Mouse (Mus musculus): ENCODE results near the gene Sox5.
A peak's percentile ranks its signal among the peaks of the same experiment; 100 is the strongest.

Sox5 gene

DNA sequence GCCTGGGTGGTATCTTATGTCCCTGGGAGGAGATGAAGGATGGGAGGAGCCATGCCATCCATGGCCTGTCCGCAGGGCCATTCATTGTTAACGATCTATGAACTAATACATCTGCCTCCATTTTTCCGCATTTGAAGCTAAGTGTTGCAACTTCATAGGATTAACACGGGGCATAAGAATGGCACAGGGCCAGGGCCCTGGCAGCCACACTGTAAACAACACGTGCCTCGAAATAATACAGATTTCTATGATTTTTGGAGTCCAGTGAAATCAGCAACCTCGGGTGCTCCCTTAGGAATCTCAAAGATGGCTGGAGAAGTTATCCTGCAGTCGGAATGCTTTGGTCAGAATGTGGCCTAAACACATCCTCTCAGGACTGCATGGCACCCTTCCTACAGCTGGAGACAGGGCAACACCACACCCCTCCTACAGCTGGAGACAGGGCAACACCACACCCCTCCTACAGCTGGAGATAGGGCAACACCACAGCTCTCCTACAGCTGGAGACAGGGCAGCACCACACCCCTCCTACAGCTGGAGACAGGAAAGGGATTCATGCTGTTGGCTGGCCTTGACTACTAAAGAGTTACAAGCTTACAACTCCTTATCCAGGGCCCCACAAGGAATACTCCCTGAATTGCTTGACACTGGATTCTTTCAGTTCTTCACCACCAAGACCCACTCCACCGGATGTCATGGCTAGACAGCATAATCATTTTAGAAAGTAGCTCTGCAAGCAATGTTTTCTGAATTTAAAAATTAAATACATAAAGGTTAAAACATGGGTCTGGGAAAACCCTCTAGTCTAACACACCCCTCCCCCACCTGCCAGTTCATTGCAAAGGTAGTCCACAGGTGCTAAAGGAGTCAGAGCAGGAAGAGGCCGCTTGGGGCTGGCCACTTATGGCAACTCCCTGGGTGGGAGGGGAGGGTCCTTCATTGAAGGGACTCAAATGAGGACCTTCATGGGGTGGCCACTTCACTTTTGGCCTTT, 122.4 kb downstream of the Sox5 start:
- no peak for DNase-seq (ENCODE audit: low read depth, low spot score)

DNA sequence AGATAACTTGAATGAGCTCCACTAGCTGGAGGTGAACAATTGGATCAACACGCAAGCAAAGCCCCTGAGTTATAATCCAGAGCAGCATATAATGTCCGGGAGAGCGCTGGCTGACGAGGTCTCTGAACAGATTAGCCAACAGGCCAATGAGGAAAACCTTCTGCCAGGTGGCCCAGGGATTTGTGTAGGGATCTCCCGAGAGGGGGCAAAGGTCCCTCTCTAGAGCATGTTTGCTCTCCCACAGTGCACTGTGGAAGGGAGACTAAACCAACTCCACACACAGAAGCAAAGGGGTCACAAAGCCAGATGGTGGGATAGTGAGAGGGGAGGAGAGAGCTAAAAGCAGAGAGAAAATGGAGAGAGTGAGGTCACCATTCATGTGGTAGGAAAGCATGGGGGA, 128.9 kb downstream of the Sox5 start:
- no peak for DNase-seq (ENCODE audit: low read depth, low spot score)

DNA sequence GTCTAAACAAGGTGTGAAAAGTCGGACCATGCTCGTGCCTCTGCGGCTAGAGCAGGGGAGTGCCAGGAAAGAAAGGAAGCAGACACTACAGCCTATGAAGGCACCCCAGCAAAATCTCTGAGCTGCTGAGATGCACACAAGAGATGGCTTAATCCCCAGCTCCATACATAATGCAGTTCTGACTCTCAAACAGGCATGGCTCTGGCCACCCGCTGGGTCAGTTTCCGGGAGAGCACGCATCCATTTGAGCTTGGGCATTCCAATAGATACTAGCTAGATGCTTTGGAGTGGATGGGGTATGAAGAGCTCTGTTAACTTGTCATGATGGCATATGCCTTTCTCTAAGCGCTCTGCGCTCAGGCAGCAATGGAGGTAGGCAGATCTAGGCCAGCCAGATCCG, 132.9 kb downstream of the Sox5 start:
- no peak for DNase-seq (ENCODE audit: low read depth, low spot score)

DNA sequence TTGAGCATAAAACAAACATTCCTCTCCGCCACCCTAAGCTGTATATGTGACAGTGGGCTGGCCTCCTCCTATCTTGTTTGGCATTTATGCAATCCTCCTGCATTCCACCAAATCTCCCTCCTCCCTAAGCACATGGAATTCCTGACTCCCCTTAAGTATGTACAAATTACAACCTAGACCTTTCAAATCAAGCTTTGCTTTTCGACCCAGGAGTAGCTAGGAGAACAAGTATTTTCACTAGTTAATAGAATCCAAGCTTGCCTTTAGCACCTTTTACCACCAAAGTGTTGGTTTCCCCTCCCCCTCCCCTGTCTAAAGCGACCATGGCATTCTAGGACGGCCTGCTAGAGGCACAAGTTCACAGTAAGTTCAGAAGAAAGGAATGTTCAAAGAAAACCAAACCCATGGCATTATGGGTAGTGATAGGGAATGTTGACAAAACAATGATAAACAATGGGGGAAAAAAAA, 133.6 kb downstream of the Sox5 start:
- no peak for DNase-seq (ENCODE audit: low read depth, low spot score)

DNA sequence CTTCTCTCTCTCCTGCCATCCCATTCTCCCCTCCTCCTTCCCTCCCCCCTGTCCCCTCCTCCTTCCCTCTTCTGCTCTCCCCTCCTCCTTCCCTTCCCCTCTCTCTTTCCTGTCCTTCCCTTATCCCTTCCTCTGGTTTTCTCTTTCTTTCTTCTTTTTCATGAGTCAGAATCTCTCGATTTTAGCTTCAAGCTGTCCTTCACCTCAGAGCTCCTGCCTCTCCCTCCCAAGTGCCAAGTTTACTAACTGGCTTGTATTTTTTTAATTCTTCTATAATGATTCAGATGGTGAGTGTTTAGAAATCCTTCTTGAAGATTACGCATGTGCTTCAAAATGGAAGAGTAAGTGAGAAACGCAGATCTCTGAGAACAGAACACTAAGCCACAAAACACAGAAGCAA, 135.4 kb downstream of the Sox5 start:
- DNase-seq (ENCODE audit: low read depth, low spot score): no peak

DNA sequence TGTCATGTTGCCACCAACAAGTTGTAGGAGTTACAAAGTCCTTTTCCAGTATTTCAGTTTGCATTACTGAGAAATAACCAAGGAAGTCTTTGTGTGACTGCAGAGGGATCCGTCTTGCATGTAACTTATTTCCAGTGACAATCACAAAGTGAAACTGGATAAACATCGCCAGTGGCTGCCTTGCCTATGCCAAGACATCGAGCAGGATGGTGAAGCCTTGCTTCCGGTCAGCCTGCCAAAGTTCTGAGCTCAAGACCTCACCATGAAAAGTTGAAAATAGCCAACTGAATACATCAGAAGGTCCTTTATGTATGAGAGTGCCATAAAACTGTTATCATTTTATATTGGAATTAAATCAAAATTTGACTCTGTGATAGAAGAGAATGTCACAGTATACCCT, 136.0 kb downstream of the Sox5 start:
- no peak for DNase-seq (ENCODE audit: low read depth, low spot score)

DNA sequence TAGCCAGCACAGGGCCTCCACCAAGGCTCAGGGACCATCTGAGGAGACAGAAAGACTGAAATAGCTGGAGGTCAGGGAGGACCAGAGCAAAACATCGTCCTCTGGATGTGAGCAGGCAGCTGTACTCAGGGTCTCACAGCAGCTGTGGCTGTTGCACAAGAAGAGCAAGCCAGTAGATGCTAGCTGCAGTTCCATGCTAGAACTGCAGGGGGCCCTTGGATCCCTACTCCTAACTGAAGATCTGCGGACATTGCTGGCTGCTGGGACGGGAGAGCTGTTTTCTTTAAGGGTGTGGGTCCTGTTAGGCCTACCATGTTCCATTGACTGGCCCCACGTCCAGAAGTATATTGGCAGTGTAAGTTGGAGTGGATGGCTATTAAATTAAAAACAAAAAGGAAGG, 137.1 kb downstream of the Sox5 start:
- no peak for DNase-seq (ENCODE audit: low read depth, low spot score)

DNA sequence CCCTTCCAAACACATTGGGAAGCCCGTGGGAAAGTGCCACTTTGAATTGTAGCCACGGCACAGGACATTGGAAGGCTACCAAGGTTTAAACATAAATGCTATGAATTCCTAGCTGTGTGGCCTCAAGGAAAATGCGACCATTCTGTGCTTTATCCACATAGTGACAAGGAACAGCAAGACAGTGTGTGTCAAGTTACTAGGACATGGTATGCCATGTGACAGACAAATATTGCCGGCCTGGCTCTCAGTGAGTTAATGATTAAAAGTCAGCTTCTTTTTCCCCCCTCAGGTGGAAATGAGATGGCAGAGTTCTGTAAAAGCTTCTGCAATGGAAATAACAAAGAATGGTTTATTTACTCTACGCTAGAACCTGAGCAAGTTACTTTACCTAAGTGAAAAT, 138.2 kb downstream of the Sox5 start:
- DNase-seq (ENCODE audit: low read depth, low spot score): no peak

DNA sequence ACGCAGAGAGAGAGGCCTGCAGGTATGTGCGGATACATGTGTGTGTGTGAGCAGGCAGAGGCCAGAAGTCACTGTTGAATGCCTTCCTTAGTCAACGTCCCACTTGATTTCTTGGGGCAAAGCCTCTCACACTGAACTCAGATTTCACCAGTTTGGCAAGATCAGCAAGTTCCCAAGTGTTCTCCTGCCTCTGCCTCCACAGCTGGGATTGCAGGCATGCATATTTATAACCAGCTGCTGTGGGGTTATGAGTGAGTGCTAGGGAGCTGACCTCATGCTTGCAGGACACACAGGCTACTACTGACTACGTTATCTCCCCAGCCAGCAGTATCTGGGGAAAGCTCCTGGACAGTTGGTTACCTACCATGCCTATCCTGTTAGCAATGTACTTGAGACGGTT, 139.9 kb downstream of the Sox5 start:
- no peak for DNase-seq (ENCODE audit: low read depth, low spot score)

DNA sequence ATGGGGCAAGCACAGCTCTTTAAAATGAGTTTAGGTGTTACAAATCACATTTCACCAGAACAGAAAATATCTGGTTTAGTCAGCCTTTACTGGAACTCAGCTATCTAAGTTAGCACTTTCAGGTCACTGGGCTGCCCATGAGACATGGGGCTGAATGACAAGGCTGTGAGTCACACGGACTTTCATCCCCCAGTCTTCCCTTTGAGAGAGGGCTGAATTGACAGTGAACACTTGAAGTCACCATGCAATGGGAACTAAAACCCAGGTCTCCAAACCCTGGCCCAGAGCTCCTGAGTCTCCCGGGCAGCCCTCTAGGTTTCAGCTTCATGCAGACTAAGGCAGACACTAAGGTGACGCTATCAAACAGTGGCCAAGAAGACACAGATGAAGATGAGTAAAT, 141.2 kb downstream of the Sox5 start:
- DNase-seq (ENCODE audit: low read depth, low spot score): no peak

DNA sequence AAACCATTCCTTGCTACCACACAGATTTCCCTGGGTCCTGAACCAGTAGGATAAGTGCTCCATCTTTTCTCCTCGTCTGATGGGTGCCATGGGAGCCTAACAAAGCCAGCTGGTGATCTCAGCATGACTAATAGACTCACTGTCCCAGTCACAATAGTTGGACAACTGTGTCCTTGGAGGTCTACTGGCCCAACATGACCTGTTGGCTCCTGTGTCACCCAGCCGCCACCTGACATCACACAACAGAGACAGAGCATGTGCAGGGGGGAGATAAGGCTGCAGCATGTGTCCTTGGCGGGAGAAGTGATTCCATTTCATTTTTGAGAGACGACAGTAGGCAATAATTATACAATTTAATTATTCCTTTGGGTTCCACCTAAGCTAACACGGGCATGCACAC, 143.2 kb downstream of the Sox5 start:
- no peak for DNase-seq (ENCODE audit: low read depth, low spot score)

DNA sequence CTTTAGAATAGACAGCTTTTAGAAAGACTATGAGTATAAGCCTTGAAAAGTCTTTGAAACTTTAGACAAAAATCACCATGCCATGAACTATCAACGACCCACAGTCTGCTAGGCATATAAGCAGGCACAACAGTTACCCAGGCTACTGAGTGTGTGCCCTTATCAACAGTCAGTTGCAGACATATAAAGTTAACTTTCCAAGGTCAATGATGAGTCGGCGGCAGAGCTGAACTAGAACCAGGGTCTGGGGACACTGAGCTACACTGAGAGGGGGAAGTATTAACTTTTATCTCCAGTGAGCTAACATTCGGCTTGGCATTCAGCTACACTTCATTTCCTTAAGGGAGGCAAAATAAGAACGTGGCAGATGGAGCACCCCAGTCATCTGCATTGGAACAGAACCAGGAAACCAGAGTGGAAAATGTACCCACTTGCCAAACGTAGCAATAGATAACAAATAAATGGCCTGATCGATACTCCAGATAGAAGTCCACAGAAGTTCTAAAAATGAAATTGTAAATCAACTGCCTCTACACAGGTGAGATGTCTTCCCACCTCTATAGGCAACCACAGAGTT, 154.2 kb downstream of the Sox5 start:
- no peak for DNase-seq (ENCODE audit: low read depth, low spot score)

DNA sequence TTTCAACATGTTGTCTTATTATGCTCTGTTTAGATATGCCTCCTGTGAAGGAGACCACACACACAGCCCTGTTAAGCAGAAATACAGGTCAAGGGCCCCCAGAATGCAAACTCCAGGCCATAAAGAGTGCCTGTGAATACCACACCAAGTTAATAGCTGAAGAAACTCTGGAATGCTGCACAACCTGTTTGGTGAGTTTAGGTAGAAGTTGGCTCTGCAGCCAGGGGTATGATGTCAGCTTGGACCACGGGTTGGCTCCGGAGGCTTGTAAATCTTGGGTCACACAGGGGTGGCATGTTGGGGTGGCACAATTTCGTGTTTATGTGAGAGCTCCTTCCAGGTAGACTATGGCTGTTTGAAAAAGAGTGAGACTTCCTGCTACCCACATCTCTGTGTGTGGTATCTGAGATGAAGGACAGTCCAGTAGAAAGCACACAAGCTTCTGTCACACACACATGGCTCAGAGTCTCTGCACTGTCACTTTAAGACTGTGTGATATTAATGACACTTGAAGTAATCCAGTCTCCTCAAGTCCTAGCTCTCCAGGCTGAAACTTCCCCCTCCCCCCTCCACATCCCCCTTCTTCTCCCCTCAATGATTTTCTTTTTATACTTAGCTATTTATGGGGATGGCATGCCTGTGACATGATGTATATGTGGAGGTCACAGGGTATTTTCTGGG, 160.5 kb downstream of the Sox5 start:
- no peak for DNase-seq (ENCODE audit: low read depth, low spot score)

DNA sequence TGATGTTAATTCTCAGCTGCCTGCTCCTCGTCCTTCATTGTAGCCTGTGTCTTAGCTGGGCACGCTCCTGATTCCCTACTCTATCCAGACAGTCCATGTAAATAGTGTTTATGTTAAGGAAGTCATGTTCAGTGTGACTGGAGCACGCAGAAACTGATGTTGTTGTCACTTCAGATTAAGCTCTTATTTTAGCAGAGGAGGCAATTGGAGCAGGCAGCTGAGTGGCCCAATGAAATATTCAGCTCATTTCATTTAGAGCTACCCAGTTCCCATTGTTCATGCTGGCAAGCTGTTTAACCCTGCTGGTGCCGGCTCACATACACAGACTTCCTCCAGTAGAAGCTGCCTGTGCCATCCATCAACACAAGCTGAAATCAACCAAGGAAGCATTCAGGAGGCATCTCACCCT, 170.4 kb downstream of the Sox5 start:
- DNase-seq (ENCODE audit: low read depth, low spot score): no peak

DNA sequence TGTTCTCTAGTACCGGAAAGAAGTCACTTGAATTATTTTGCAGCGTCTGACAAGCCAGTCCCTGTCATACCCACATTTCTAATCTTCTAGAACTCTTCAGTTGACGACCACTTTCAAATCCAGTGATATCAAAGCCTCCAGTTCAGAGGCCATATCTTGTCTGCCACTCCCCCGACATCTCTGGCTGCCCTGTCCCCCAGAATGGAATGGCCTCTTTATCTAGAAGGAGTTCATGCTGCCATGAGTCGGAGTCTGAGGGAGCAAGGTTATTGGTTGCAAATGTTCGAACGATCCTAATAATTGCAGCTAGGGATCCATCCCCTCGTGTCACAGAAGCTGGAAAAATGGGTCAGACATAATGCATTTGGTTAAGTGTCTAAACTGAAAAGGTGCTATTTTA, 170.9 kb downstream of the Sox5 start:
- no peak for DNase-seq (ENCODE audit: low read depth, low spot score)

DNA sequence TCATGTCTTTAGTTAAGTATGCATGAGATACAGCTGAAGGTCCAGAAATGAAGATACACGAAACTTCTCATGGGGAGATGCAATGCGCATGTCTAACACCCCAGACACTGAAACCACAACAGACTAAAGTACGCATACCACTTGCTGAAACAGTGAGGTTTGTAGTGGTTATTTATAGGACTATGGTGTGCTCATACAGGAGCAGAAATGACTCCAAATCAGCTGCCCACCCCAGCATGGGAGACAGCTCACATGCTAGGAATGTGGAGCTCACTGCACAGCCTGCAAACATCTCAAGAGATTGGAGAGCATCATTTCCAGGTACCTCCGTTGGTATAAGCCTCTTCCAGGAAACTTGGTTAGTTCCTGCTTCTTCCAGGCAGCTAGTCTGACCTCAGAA, 178.9 kb downstream of the Sox5 start:
- DNase-seq (ENCODE audit: low read depth, low spot score): no peak

DNA sequence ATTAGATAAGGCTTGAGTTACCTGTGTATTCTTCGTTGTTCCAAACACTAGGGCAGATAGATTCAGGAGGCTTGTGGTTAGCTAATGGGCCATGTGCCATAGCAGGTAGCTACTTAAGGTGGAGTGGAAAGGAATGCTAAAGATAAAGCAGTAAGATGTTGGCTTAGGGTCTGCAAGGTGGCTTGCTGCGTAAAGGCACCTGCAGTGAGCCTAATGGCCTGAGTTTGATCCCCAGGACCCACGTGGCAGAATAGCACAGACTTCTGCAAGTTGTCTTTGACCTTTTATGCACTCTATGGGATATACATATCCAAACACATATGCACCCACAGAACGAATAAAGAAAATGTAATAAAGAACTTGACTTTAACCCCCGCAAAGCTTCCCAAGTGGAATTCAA, 181.4 kb downstream of the Sox5 start:
- no peak for DNase-seq (ENCODE audit: low read depth, low spot score)

DNA sequence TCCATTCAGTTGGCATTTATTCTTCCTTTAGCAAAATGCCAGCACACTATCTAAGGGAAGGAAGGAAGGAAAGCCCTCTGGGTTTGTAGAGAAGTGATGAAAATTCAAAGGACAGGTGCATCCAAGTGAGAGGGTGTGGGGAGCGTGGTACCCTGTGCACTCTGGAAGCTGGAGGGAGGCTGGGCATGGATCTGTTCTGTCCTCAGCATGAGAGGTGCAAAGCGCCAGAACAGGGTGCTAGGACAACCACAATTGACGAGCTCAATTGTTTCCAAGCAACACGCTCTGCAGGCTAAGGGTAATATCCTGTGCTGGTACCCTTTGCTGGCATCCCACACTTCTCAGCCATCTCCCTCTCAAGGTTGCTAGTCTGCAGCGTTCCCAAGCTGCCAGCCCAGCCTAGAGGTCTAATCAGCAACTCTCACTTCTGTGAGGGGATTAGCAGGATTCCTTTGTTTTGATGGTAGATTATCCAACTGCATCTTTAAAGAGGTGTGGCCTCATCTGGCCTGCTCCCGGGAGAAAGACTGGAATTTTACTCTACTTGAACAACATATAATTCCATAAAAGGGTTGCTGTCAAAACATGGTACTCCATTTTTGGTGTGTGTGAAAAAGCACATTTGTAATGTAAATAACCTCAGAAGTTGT, 183.3 kb downstream of the Sox5 start:
- no peak for DNase-seq (ENCODE audit: low read depth, low spot score)

DNA sequence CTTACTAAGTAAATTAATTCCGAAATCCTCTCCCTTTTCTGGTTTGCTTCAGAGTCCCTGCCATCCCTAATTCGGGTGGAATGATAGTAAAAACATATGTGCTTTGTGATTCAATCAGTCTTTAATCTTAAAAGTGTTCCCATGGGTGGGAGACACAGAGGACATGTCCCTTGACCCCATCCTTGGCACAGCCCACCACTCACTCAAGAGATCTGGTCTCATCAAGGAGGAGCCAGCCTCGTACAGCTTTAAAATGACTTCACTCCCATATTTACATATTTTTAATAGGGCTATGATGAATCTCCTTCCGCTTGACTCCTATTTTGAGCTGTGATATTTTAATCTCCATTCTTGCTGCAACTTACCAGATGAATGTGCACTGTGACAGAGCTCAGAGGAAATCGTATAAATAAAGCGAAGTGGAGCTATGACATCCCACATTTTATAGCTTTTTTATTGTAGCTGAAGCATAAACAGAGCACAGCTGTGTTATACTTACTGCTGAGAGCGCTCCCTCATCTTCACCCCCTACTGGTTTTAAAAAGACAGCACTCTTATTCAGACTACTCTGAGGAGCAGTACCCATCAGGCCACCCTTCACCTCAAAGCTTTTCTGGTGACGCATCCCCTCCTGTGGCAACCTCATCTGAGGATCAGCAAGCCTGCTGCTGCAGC, 185.1 kb downstream of the Sox5 start:
- DNase-seq (ENCODE audit: low read depth, low spot score): peak; percentile 83

DNA sequence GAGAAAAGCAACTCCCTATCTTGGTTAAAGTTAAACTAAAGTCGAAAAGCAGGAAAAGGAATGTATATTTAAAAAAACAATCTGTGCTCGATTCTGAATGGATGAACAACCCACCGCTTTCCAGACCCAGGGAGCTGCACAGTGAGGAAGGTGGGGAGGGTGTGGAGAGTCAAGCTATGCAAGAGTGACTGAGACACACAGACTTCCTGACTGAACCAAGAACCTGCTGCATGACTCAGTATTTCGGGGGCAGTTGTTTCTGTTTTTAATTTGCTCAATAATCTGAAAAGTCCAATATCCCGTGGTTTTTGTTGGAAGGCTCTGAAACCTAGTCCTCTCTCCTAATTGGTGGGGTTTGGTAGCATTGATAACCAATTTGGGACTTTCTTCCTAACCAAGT, 196.9 kb downstream of the Sox5 start:
- no peak for DNase-seq (ENCODE audit: low read depth, low spot score)

DNA sequence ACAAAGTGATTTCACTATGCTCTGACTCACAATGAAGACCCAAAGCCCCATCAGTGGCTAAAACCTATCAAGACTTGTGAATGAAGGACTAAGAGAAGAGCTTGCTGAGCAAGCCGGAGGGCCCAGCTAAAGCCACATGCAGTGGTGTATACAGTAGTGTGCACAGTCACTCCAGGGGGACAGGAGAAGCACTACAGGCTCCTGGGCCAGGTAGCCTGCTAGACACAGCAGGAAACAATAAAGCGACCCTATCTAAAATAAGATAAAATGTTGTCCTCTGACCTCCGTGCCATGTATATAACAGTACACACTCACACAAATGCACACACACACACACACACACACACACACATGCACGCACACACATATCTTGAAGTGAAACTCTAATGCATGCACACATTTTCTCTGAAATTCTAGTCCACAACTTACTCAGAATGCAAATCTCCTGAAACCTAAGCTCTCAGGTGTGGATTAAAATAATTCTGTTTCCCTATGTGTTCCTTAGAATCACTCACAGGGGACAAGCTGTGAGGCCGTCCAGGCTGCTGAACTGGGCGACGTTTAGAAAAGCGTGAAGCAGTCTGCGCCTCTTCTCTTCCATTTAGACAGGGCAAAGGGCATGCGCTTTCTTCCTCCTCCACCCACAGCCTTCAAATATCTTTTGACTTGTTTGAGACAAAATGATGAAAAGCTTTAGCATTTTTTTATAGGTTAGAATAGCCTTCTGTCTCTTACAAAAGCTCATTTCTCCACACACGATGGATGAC, 197.5 kb downstream of the Sox5 start:
- DNase-seq (ENCODE audit: low read depth, low spot score): no peak

Data from telencephalon, adult 2 months (tissue).